Mouse (Mus musculus) CH12.LX (cell line): ENCODE data around the gene Rogdi. TPM values are rescaled to one million over a fixed set of nuclear protein-coding genes. Genes with fewer than 3 reads are reported as not detected.

Experiments
- DNase-seq: peaks from one replicate; pipeline ENCODE4 v3.0.0-alpha.2; 2013; ENCODE audit errors: extremely low read depth
- H3K27ac ChIP-seq: 2 replicates; pipeline ENCODE4 v1.5.1; 2012; ENCODE audit warnings: low read depth, mild to moderate bottlenecking, control low read depth, moderate library complexity; ENCODE audit not compliant: insufficient read depth
- H3K27me3 ChIP-seq: replicated peaks from 2 replicates; pipeline ENCODE3; 2012; ENCODE audit warnings: inconsistent platforms
- H3K36me3 ChIP-seq, 2 experiments: replicated peaks in 1 of 2; 2 replicates each; pipeline versions ENCODE3 to v1.6.1; 2012; ENCODE audit warnings: inconsistent platforms in 1 of 2, low read length in 1 of 2, mild to moderate bottlenecking in 1 of 2, mixed read lengths in 1 of 2, moderate library complexity in 1 of 2; ENCODE audit not compliant: control insufficient read depth in 1 of 2, insufficient read depth in 1 of 2
- H3K4me1 ChIP-seq, 2 experiments: 2 replicates each; pipeline ENCODE4 v1.6.1; 2012; ENCODE audit warnings: inconsistent platforms in 1 of 2, moderate library complexity in 1 of 2; ENCODE audit not compliant: insufficient read depth in 2 of 2, control insufficient read depth in 1 of 2
- H3K4me2 ChIP-seq: 2 replicates; pipeline ENCODE4 v1.6.1; 2012; ENCODE audit warnings: low read depth, mild to moderate bottlenecking, control low read depth; ENCODE audit not compliant: poor library complexity, insufficient read depth, severe bottlenecking
- H3K4me3 ChIP-seq, 3 experiments: fragments of 150-350 bp in 1 of 3; sonication (generic) in 1 of 3; replicated peaks in 1 of 3; 2 replicates each; pipeline versions ENCODE3 to v1.5.1; 2011 to 2012; ENCODE audit warnings: low read depth in 2 of 3, low read length in 2 of 3, mild to moderate bottlenecking in 2 of 3, moderate library complexity in 2 of 3, control low read depth in 1 of 3, improper control_type of control experiment in 1 of 3, inconsistent platforms in 1 of 3, mixed read lengths in 1 of 3; ENCODE audit not compliant: poor library complexity in 1 of 3
- H3K79me2 ChIP-seq: replicated peaks from 2 replicates; pipeline ENCODE4 v1.6.1; 2012; ENCODE audit warnings: mild to moderate bottlenecking, moderate library complexity; ENCODE audit not compliant: control insufficient read depth, poor library complexity, insufficient read depth, severe bottlenecking; ENCODE audit errors: extremely low read depth
- H3K9ac ChIP-seq: 2 replicates; pipeline ENCODE4 v1.6.1; 2012; ENCODE audit warnings: low read depth, mild to moderate bottlenecking, control low read depth, moderate library complexity; ENCODE audit not compliant: insufficient read depth
- H3K9me3 ChIP-seq: replicated peaks from 2 replicates; pipeline ENCODE3; 2012; ENCODE audit warnings: low read length, inconsistent platforms, mixed read lengths
- CHD2 ChIP-seq: IDR thresholded peaks from 2 replicates; pipeline ENCODE4 v1.6.1; 2011; ENCODE audit warnings: low read length, improper control_type of control experiment
- ELF1 ChIP-seq: IDR thresholded peaks from 2 replicates; pipeline ENCODE4 v1.6.1; 2014; ENCODE audit warnings: low read depth, mild to moderate bottlenecking, inconsistent platforms, low read length, improper control_type of control experiment
- EP300 ChIP-seq: IDR thresholded peaks from 2 replicates; pipeline ENCODE4 v1.6.1; 2011; ENCODE audit warnings: low read length, improper control_type of control experiment
- ETS1 ChIP-seq: conservative IDR thresholded peaks from 2 replicates; pipeline ENCODE4 v1.6.1; 2012; ENCODE audit warnings: low read depth, mild to moderate bottlenecking, inconsistent platforms, low read length, improper control_type of control experiment, moderate library complexity
- JUN ChIP-seq: IDR thresholded peaks from 2 replicates; pipeline ENCODE4 v1.6.1; 2011; ENCODE audit warnings: low read depth, mild to moderate bottlenecking, low read length, improper control_type of control experiment, moderate library complexity; ENCODE audit not compliant: insufficient read depth
- JUND ChIP-seq: conservative IDR thresholded peaks from 2 replicates; pipeline ENCODE4 v1.6.1; 2011; ENCODE audit warnings: low read depth, low read length, improper control_type of control experiment
- KAT2A ChIP-seq: IDR thresholded peaks from 2 replicates; pipeline ENCODE4 v1.6.1; 2012; ENCODE audit warnings: low read length, improper control_type of control experiment, inconsistent platforms; ENCODE audit not compliant: insufficient replicate concordance
- PAX5 ChIP-seq: IDR thresholded peaks from 2 replicates; pipeline ENCODE4 v1.6.1; 2012; ENCODE audit warnings: low read length, inconsistent platforms, mixed read lengths
- RAD21 ChIP-seq: IDR thresholded peaks from 2 replicates; pipeline ENCODE4 v1.6.1; 2011; ENCODE audit warnings: low read depth, mild to moderate bottlenecking, low read length, improper control_type of control experiment, moderate library complexity
- RCOR1 ChIP-seq: conservative IDR thresholded peaks from 2 replicates; pipeline ENCODE4 v1.6.1; 2012; ENCODE audit warnings: low read depth, mild to moderate bottlenecking, inconsistent platforms, low read length, improper control_type of control experiment
- SIN3A ChIP-seq: IDR thresholded peaks from 2 replicates; pipeline ENCODE4 v1.6.1; 2012; ENCODE audit warnings: low read length, improper control_type of control experiment, inconsistent platforms
- TBP ChIP-seq: conservative IDR thresholded peaks from 2 replicates; pipeline ENCODE4 v1.6.1; 2011; ENCODE audit warnings: low read depth, low read length, improper control_type of control experiment
- TCF12 ChIP-seq: IDR thresholded peaks from 2 replicates; pipeline ENCODE4 v1.6.1; 2014; ENCODE audit warnings: low read depth, mild to moderate bottlenecking, inconsistent platforms, low read length, improper control_type of control experiment
- UBTF ChIP-seq: IDR thresholded peaks from 2 replicates; pipeline ENCODE4 v1.6.1; 2012; ENCODE audit warnings: low read depth, mild to moderate bottlenecking, inconsistent platforms, low read length, improper control_type of control experiment, moderate library complexity
- USF1 ChIP-seq: IDR thresholded peaks from 2 replicates; pipeline ENCODE4 v1.6.1; 2014; ENCODE audit warnings: low read depth, mild to moderate bottlenecking, inconsistent platforms, low read length, improper control_type of control experiment
- USF2 ChIP-seq: conservative IDR thresholded peaks from 2 replicates; pipeline ENCODE4 v1.6.1; 2011; ENCODE audit warnings: low read depth, low read length, improper control_type of control experiment
- ZMIZ1 ChIP-seq: IDR thresholded peaks from 2 replicates; pipeline ENCODE4 v1.6.1; 2012; ENCODE audit warnings: low read depth, mild to moderate bottlenecking, inconsistent platforms, low read length, improper control_type of control experiment
- dilution Hi-C: fragments of 300-500 bp; cut with MboI; formaldehyde crosslinking; loops from 2 replicates; pipeline ENCODE4 v1.14.3; 2020; ENCODE audit warnings: low sequenced_read_pairs; ENCODE audit not compliant: extremely low pct_unique_long_range_greater_than_20kb, extremely low pct_ligation_motif_present
- in situ Hi-C: fragments of 300-500 bp; cut with MboI; formaldehyde crosslinking; loops from 3 replicates; pipeline ENCODE4 v1.14.3; 2019; ENCODE audit warnings: low sequenced_read_pairs, low pct_ligation_motif_present, low pct_unique_long_range_greater_than_20kb, mixed read lengths
- polyA plus RNA-seq: library from polyadenylated mRNA; unstranded; fragments of >175 nt; gene quantifications from 2 replicates; pipeline ENCODE4 v1.2.1, GENCODE M21; 2012; ENCODE audit warnings: low read depth; ENCODE audit not compliant: insufficient read length
- total RNA-seq, 2 experiments: library from RNA; depleted of rRNA; stranded (reverse); fragments of 300-350 nt in 1 of 2; fragments of >200 nt in 1 of 2; gene quantifications; 2 replicates each; pipeline ENCODE4 v1.2.3; 2012 to 2014

Gene Rogdi
- total and polyA plus RNA-seq, 3 experiments = 25.1 to 121 (median 33.4) TPM

- Histone ChIP-seq H3K4me3 (peak overlapping the region; percentile 79 to 93 (median 89)), H3K9ac (peak overlapping the region; percentile 83), H3K9me3 (no peaks in the 10 kb centered on the region), H3K79me2 (peaks cover 52% of the 10 kb centered on the region), H3K36me3 (peaks cover 30 to 52% of the 10 kb centered on the region in 2 experiments), H3K4me2 (peak overlapping the region; percentile 100), H3K4me1 (peaks cover 0 to 37% of the 10 kb centered on the region in 2 experiments; a peak in 2 of 4 replicates), H3K27ac (peak overlapping the region; percentile 76), H3K27me3 (no peaks in the 10 kb centered on the region)
- peak; percentile 12 for DNase-seq
- in situ Hi-C loops (no loop called here), dilution Hi-C loops (no loop called here)
- TF ChIP-seq TBP (no peak), RCOR1 (no peak), SIN3A (no peak), UBTF (no peak; the same call in 1 of the 2 replicates), JUN (no peak), TCF12 (no peak), CHD2 (no peak), USF2 (no peak), EP300 (no peak), RAD21 (no peak), PAX5 (no peak), USF1 (no peak), JUND (no peak), ELF1 (no peak), ETS1 (no peak)
Observed at GRCm38 (mm10) chr16:5049182-5049773, 35.9 kb upstream of the Rogdi start.

- in situ Hi-C loops = no loop called here
- peaks cover 2 to 19% of the 10 kb centered on the region in 2 experiments; a peak in 3 of 4 replicates for H3K4me1 ChIP-seq
- H3K4me3 ChIP-seq = no peak overlapping the region
- H3K4me2 ChIP-seq = no peak overlapping the region
- H3K36me3 ChIP-seq = peaks cover 56 to 75% of the 10 kb centered on the region in 2 experiments
- no peaks in the 10 kb centered on the region for H3K27me3 ChIP-seq
- TF ChIP-seq UBTF = no peak
- no peak for TF ChIP-seq ZMIZ1
- TF ChIP-seq RCOR1 = no peak
- TF ChIP-seq KAT2A = no peak
- TF ChIP-seq, all 38 proteins: peak for 0
- Histone ChIP-seq H3K79me2 (peaks cover 38% of the 10 kb centered on the region), H3K27ac (no peak overlapping the region), H3K9me3 (no peaks in the 10 kb centered on the region), H3K9ac (no peak overlapping the region)
- no peak for DNase-seq
- dilution Hi-C loops = no loop called here
Observed at GRCm38 (mm10) chr16:5045322-5045721, 32.0 kb upstream of the Rogdi start.
